Mouse (Mus musculus) intestine, embryonic 15.5 days (tissue): ENCODE measurements around the gene Hsf4. TPM values are rescaled to one million over a fixed set of nuclear protein-coding genes. Genes with fewer than 3 reads are reported as not detected.
A peak's percentile ranks its signal among the peaks of the same experiment; 100 is the strongest.

Experiments
- ATAC-seq: fragments of 200-750 bp; cut with Nextera tagmentation; 2 replicates; pipeline ENCODE4 v1.8.0; 2017; ENCODE audit warnings: moderate TSS enrichment, moderate library complexity
- H3K27ac ChIP-seq: fragments of 300-500 bp; sonication (generic); 2 replicates; pipeline ENCODE4 v1.5.1; 2015; ENCODE audit warnings: mild to moderate bottlenecking, inconsistent platforms
- H3K27me3 ChIP-seq: fragments of 300-500 bp; sonication (generic); replicated peaks from 2 replicates; pipeline ENCODE4 v1.6.1; 2015; ENCODE audit warnings: inconsistent platforms
- H3K36me3 ChIP-seq: fragments of 300-500 bp; sonication (generic); 2 replicates; pipeline ENCODE4 v1.6.1; 2015; ENCODE audit warnings: inconsistent platforms
- H3K4me1 ChIP-seq: fragments of 300-500 bp; sonication (generic); replicated peaks from 2 replicates; pipeline ENCODE4 v1.6.1; 2015; ENCODE audit warnings: inconsistent platforms
- H3K4me2 ChIP-seq: fragments of 300-500 bp; sonication (generic); replicated peaks from 2 replicates; pipeline ENCODE4 v1.6.1; 2015; ENCODE audit warnings: mild to moderate bottlenecking, inconsistent platforms
- H3K4me3 ChIP-seq: fragments of 300-500 bp; sonication (generic); replicated peaks from 2 replicates; pipeline ENCODE4 v1.5.1; 2015; ENCODE audit warnings: inconsistent platforms
- H3K9ac ChIP-seq: fragments of 300-500 bp; sonication (generic); 2 replicates; pipeline ENCODE4 v1.6.1; 2015; ENCODE audit warnings: inconsistent platforms
- H3K9me3 ChIP-seq: fragments of 300-500 bp; sonication (generic); 2 replicates; pipeline ENCODE4 v1.6.1; 2016; ENCODE audit warnings: inconsistent platforms
- WGBS: fragments of 180-500 bp; shearing (Covaris S2); methylation state at CpG from one replicate; pipeline ENCODE4 v1.1.7; 2015; 5-methylcytosine and 5-hydroxymethylcytosine counted together
- polyA plus RNA-seq: library from polyadenylated mRNA; unstranded; fragments of >200 nt; fragmentation: Nextera tagmentation; extraction: Ambion mirVana; gene quantifications from 2 replicates; pipeline ENCODE4 v1.2.1, GENCODE M21; 2015

The Hsf4 gene
- polyA plus RNA-seq, 1 experiment from 2014 or later: 0.11 TPM

GRCm38 (mm10) chr8:105263244-105263912 is 6.2 kb upstream of the Hsf4 start:
- no peaks in the 10 kb centered on the region for H3K9me3 ChIP-seq
- WGBS: 44% methylated on average over 16 of the region's 16 CpGs
- no peak for ATAC-seq

GRCm38 (mm10) chr8:105264024-105264982 is 5.3 kb upstream of the Hsf4 start, which contains the start of the genes Tradd and Fbxl8:
Tradd (minus strand) TSS chr8:105264609.
Fbxl8 (plus strand) TSS chr8:105264648.
- under 1% methylated on average over 54 of the region's 54 CpGs for WGBS
- no peaks in the 10 kb centered on the region for H3K9me3 ChIP-seq
- H3K4me2 ChIP-seq: peak within 1 kb of the TSS; percentile 78
- H3K4me1 ChIP-seq: peaks cover 29% of the 10 kb centered on the region
- H3K4me3 ChIP-seq: peak within 1 kb of the TSS; percentile 63
- peak within 1 kb of the TSS; percentile 63 for H3K9ac ChIP-seq
- H3K36me3 ChIP-seq: no peaks in the 10 kb centered on the region
- no peak within 1 kb of the TSS for H3K27ac ChIP-seq
- peak; percentile 86 for ATAC-seq
- H3K27me3 ChIP-seq: peaks cover 30% of the 10 kb centered on the region

More at GRCm38 (mm10) chr8:105263244-105263912, 6.2 kb upstream of the Hsf4 start:
- Histone ChIP-seq H3K36me3 (no peaks in the 10 kb centered on the region), H3K9ac (no peak overlapping the region), H3K4me2 (peak overlapping the region; percentile 78), H3K4me3 (peak overlapping the region; percentile 63), H3K27me3 (peaks cover 30% of the 10 kb centered on the region), H3K4me1 (peaks cover 24% of the 10 kb centered on the region), H3K27ac (no peak overlapping the region)

- peak overlapping the region; percentile 78 for H3K4me2 ChIP-seq
- no peaks in the 10 kb centered on the region for H3K9me3 ChIP-seq
- H3K27me3 ChIP-seq: peaks cover 36% of the 10 kb centered on the region
- H3K36me3 ChIP-seq: no peaks in the 10 kb centered on the region
- H3K4me3 ChIP-seq: peak overlapping the region; percentile 63
- H3K27ac ChIP-seq: no peak overlapping the region
- ATAC-seq: peak; percentile 23
- 8% methylated on average over 10 of the region's 10 CpGs for WGBS
- H3K4me1 ChIP-seq: peaks cover 28% of the 10 kb centered on the region
- peak overlapping the region; percentile 31; the same call in 1 of the 2 replicates for H3K9ac ChIP-seq
Measured at GRCm38 (mm10) chr8:105265128-105265527, 4.5 kb upstream of the Hsf4 start.

- H3K4me3 ChIP-seq: no peak overlapping the region
- H3K9me3 ChIP-seq: no peaks in the 10 kb centered on the region
- H3K9ac ChIP-seq: no peak overlapping the region
- 42% methylated on average over 13 of the region's 13 CpGs for WGBS
- no peak overlapping the region for H3K27ac ChIP-seq
- H3K4me2 ChIP-seq: no peak overlapping the region
- ATAC-seq: no peak
- H3K4me1 ChIP-seq: peaks cover 36% of the 10 kb centered on the region
- peaks cover 49% of the 10 kb centered on the region for H3K27me3 ChIP-seq
- no peaks in the 10 kb centered on the region for H3K36me3 ChIP-seq
Measured at GRCm38 (mm10) chr8:105266775-105267174, 2.8 kb upstream of the Hsf4 start.

GRCm38 (mm10) chr8:105268342-105269074 is 1.1 kb upstream of the Hsf4 start:
- H3K27ac ChIP-seq: no peak overlapping the region
- H3K4me2 ChIP-seq: peak overlapping the region; percentile 90
- H3K36me3 ChIP-seq: no peaks in the 10 kb centered on the region
- peak overlapping the region; percentile 17 for H3K9ac ChIP-seq
- H3K4me3 ChIP-seq: peak overlapping the region; percentile 41
- peaks cover 60% of the 10 kb centered on the region for H3K27me3 ChIP-seq
- ATAC-seq: peak; percentile 11; the same call in 1 of the 2 replicates
- 3% methylated on average over 65 of the region's 65 CpGs for WGBS
- H3K4me1 ChIP-seq: peaks cover 34% of the 10 kb centered on the region
- H3K9me3 ChIP-seq: no peaks in the 10 kb centered on the region

- no peaks in the 10 kb centered on the region for H3K36me3 ChIP-seq
Measured at GRCm38 (mm10) chr8:105269075-105269458, 534 bp upstream of the Hsf4 start.

GRCm38 (mm10) chr8:105270101-105270915 is 707 bp downstream of the Hsf4 start:
- H3K27ac ChIP-seq: no peak overlapping the region
- no peak for ATAC-seq
- 4% methylated on average over 39 of the region's 39 CpGs for WGBS
- no peaks in the 10 kb centered on the region for H3K9me3 ChIP-seq
- no peaks in the 10 kb centered on the region for H3K36me3 ChIP-seq
- H3K4me3 ChIP-seq: peak overlapping the region; percentile 41
- peaks cover 77% of the 10 kb centered on the region for H3K27me3 ChIP-seq
- H3K4me1 ChIP-seq: peaks cover 31% of the 10 kb centered on the region
- H3K9ac ChIP-seq: peak overlapping the region; percentile 40
- peak overlapping the region; percentile 90 for H3K4me2 ChIP-seq

More at GRCm38 (mm10) chr8:105269075-105269458, 534 bp upstream of the Hsf4 start:
- 7% methylated on average over 10 of the region's 10 CpGs for WGBS
- 0 out of 2 replicates have a peak, but pooled peaks have one; percentile 9 for ATAC-seq
- Histone ChIP-seq H3K27me3 (peaks cover 64% of the 10 kb centered on the region), H3K4me2 (peak overlapping the region; percentile 90), H3K9me3 (no peaks in the 10 kb centered on the region), H3K4me3 (peak overlapping the region; percentile 41), H3K27ac (no peak overlapping the region), H3K9ac (peak overlapping the region; percentile 17), H3K4me1 (peaks cover 34% of the 10 kb centered on the region)

- no peak for ATAC-seq
- H3K9ac ChIP-seq: no peak overlapping the region
- no peaks in the 10 kb centered on the region for H3K36me3 ChIP-seq
- under 1% methylated on average over 11 of the region's 11 CpGs for WGBS
- no peak overlapping the region for H3K27ac ChIP-seq
- H3K4me1 ChIP-seq: peaks cover 36% of the 10 kb centered on the region
- peaks cover 82% of the 10 kb centered on the region for H3K27me3 ChIP-seq
- peak overlapping the region; percentile 31 for H3K4me2 ChIP-seq
- H3K4me3 ChIP-seq: 0 out of 2 replicates have a peak overlapping the region, but pooled peaks have one; percentile 6
- H3K9me3 ChIP-seq: no peaks in the 10 kb centered on the region
Measured at GRCm38 (mm10) chr8:105270916-105271186, 1.2 kb downstream of the Hsf4 start.

GRCm38 (mm10) chr8:105275387-105275786 is 5.8 kb downstream of the Hsf4 start:
- H3K9ac ChIP-seq: no peak overlapping the region
- no peak for ATAC-seq

GRCm38 (mm10) chr8:105275840-105276239 is 6.2 kb downstream of the Hsf4 start, which contains the start of gene Nol3:
Nol3 (plus strand) TSS chr8:105276140.
- H3K4me1 ChIP-seq: peaks cover 24% of the 10 kb centered on the region
- no peak; the same call in 1 of the 2 replicates for ATAC-seq
- peak within 1 kb of the TSS; percentile 43 for H3K4me3 ChIP-seq
- no peaks in the 10 kb centered on the region for H3K36me3 ChIP-seq
- no peak within 1 kb of the TSS for H3K27ac ChIP-seq
- peak within 1 kb of the TSS; percentile 84 for H3K4me2 ChIP-seq
- 5% methylated on average over 10 of the region's 10 CpGs for WGBS
- no peaks in the 10 kb centered on the region for H3K9me3 ChIP-seq
- H3K27me3 ChIP-seq: peaks cover 83% of the 10 kb centered on the region
- H3K9ac ChIP-seq: peak within 1 kb of the TSS; percentile 38

More at GRCm38 (mm10) chr8:105275387-105275786, 5.8 kb downstream of the Hsf4 start:
- H3K4me2 ChIP-seq: peak overlapping the region; percentile 84
- no peak overlapping the region for H3K27ac ChIP-seq
- peaks cover 87% of the 10 kb centered on the region for H3K27me3 ChIP-seq
- 10% methylated on average over 11 of the region's 11 CpGs for WGBS
- H3K36me3 ChIP-seq: no peaks in the 10 kb centered on the region
- H3K4me1 ChIP-seq: peaks cover 29% of the 10 kb centered on the region
- H3K9me3 ChIP-seq: no peaks in the 10 kb centered on the region
- peak overlapping the region; percentile 43; the same call in 1 of the 2 replicates for H3K4me3 ChIP-seq
